Mouse (Mus musculus) liver, embryonic 14.5 days (tissue): ENCODE results near the gene Eps8l1.

Experiments
- CTCF ChIP-seq: IDR thresholded peaks from 2 replicates; pipeline ENCODE4 v1.5.1; 2016; ENCODE audit warnings: antibody characterized with exemption, low read depth, control low read depth
- EP300 ChIP-seq: IDR thresholded peaks from 2 replicates; pipeline ENCODE4 v1.6.1; 2016; ENCODE audit warnings: antibody characterized with exemption, low read depth

- no peak for TF ChIP-seq EP300
- no peak for TF ChIP-seq CTCF
These were observed 63.0 kb downstream of the Eps8l1 start for GRCm38 (mm10) chr7:4523205-4524130.
